Mouse (Mus musculus): Measurements from ENCODE around the gene Itm2c. TPM values are rescaled to one million over a fixed set of nuclear protein-coding genes. Genes with fewer than 3 reads are reported as not detected.

Itm2c gene
- total RNA-seq, 2 experiments from 2014 or later, result 748 to 802 TPM

- DNase-seq (ENCODE audit: low spot score in 2 of 2), result no peak
Measured at GRCm38 (mm10) chr1:85957942-85958619, 64.0 kb downstream of the Itm2c start.

More at GRCm38 (mm10) chr1:85957942-85958619, 64.0 kb downstream of the Itm2c start:
- no peak for TF ChIP-seq CTCF (conservative IDR thresholded peaks at IDR 0.05)
- Histone ChIP-seq H3K27ac (no peak overlapping the region), H3K4me3 (no peak overlapping the region)

Other genes with a start within 250 kb of the Itm2c start
- 1 to 10 TPM; 2.8 to 3.6 TPM for gene Sp100, start 244.3 kb upstream of the Itm2c start, total RNA-seq (2021)
- gene A630001G21Rik, start 115.6 kb upstream of the Itm2c start, total RNA-seq (2021), result under 1 TPM; 0.59 to 0.79 TPM
- gene Cab39, start 100.8 kb upstream of the Itm2c start, total RNA-seq (2021), result 100 to 1,000 TPM; 152 to 157 TPM
- gene 4933407L21Rik, start 34.2 kb downstream of the Itm2c start, total RNA-seq (2021), result 1 to 10 TPM; 3.3 to 3.6 TPM
- not detected for gene Gpr55, start 66.7 kb downstream of the Itm2c start, total RNA-seq (2021)
- gene Spata3, start 122.5 kb downstream of the Itm2c start, total RNA-seq (2021), result 1 to 10 TPM; 1.2 TPM
- gene 2810459M11Rik, start 151.6 kb downstream of the Itm2c start, total RNA-seq (2021), result 10 to 100 TPM in 1 of 2 experiments, 1 to 10 TPM in 1; 9.8 to 11.9 TPM
- gene Psmd1, start 170.1 kb downstream of the Itm2c start, total RNA-seq (2021), result 100 to 1,000 TPM; 105 to 111 TPM
- gene Htr2b, start 217.7 kb downstream of the Itm2c start, total RNA-seq (2021), result not detected
- 1 to 10 TPM; 2.1 to 9.0 TPM for gene Gm21972, start 239.4 kb downstream of the Itm2c start, total RNA-seq (2021)

Measured in layer of hippocampus, adult 2 months (tissue).